Mouse (Mus musculus) heart, postnatal 10 days (tissue): ENCODE results near the gene Dnajc8. TPM values are rescaled to one million over a fixed set of nuclear protein-coding genes. Genes with fewer than 3 reads are reported as not detected.

ENCODE experiments used
- DNase-seq, 2 experiments: peaks; one replicate each; pipeline ENCODE4 v3.0.0; 2021
- intact Hi-C: fragments of 180-260 bp; cut with DNase I; formaldehyde crosslinking; loops from one replicate; pipeline ENCODE4 v1.15.1; 2025
- total RNA-seq, 2 experiments: library from RNA; stranded (reverse); gene quantifications; 2 replicates each; pipeline ENCODE4 v1.2.3; 2021

The Dnajc8 gene
- total RNA-seq, result 10 to 100 TPM; 71.0 to 77.5 TPM

- peak; percentile 96 to 98 for DNase-seq
- intact Hi-C loops, result no loop called here
Observed at GRCm38 (mm10) chr4:132535406-132536121, at the start of gene Dnajc8. TSS of gene Dnajc8 (plus strand) at chr4:132535550.

DNA sequence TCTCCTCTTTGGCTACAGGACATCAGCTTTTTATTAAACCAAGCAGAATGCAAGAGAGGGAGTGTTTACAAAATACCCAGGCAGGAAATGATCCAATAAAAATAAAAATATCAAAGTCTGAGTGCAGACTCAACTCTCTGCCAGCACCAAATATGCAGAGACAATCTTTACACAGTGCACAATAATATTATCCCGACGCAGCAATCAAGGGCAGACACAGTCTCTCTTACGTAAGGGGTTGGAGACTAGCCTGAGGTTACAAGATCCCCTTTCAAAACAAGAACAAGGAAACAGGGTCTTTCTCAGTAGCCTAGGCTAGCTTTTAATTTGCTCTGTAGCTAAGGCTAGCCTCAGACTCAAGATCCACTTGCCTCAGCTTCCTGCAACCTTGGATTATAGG is 46.8 kb upstream of the Dnajc8 start:
- intact Hi-C loops, result no loop called here
- DNase-seq, result no peak

- intact Hi-C loops, result no loop called here
- no peak for DNase-seq
Observed at GRCm38 (mm10) chr4:132488976-132489375, 46.4 kb upstream of the Dnajc8 start.

GRCm38 (mm10) chr4:132490273-132491010 is 44.9 kb upstream of the Dnajc8 start:
- intact Hi-C loops, result no loop called here
- DNase-seq, result no peak

GRCm38 (mm10) chr4:132491057-132491456 is 44.3 kb upstream of the Dnajc8 start:
- no peak for DNase-seq
- intact Hi-C loops, result no loop called here

DNA sequence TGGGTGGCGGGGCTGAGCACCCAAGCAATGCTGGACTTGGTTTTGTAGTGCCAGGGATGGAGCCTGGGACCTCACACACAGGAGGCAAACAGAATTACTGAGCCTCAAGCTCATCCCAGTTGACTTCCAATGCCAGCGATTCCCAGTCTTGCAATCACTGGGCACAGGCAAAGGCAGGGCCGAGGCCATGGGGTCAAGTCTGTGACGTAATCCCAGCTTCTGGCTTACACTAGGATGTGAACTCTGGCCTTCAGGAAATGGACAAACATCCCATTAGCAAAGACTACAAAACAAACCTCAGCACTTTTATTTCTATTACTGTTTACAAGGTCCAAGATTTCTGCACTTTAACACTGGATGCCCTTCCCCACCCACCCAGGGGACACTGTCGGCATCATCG is 43.6 kb upstream of the Dnajc8 start:
- DNase-seq, result no peak
- intact Hi-C loops, result no loop called here

- intact Hi-C loops, result loop anchor here (1.0 kb wide), 1 partner anchor 35 kb away; no protein-coding TSS in a partner anchor
- DNase-seq, result peak; percentile 57 to 64
Observed at GRCm38 (mm10) chr4:132492178-132493060, 42.9 kb upstream of the Dnajc8 start.

DNA sequence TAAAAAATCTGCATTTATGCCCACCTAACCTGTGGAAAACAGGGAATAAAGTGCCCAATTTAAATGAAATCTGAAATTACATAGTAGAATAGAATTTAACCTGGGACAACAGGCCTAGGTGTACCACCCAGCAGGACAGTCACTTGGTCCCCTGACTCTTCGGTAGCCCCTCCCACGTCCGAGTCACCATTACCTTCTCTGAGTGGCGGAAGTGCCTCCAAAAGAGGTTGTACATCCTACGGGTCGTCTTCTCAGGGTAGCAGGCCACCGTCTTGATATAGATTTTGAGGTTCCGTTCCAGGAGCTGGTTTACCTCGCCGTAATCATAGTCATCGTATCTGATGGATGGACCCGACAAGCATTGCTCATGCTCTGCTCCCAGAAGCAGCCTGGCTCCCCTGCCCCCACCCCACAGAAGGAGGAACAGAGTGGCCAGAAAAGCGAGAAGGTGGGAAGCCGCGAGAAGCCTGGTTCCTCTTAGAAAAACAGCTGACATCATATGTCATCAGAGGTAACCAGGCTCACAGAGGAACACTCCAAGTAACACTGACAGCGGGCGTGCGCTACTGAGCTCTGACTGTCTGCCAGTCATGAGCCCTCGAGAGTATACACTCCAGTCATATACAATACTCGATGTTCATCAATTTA is 41.0 kb upstream of the Dnajc8 start:
- DNase-seq, result peak in 1 of 2 experiments; percentile 19

GRCm38 (mm10) chr4:132501639-132502038 is 33.7 kb upstream of the Dnajc8 start:
- intact Hi-C loops, result no loop called here
- DNase-seq, result no peak

More for the DNA sequence above, 41.0 kb upstream of the Dnajc8 start:
- intact Hi-C loops, result no loop called here

GRCm38 (mm10) chr4:132503344-132503743 is 32.0 kb upstream of the Dnajc8 start:
- intact Hi-C loops, result no loop called here

GRCm38 (mm10) chr4:132505034-132505738 is 30.2 kb upstream of the Dnajc8 start:
- no peak for DNase-seq
- intact Hi-C loops, result no loop called here

More at GRCm38 (mm10) chr4:132503344-132503743, 32.0 kb upstream of the Dnajc8 start:
- DNase-seq, result no peak

DNA sequence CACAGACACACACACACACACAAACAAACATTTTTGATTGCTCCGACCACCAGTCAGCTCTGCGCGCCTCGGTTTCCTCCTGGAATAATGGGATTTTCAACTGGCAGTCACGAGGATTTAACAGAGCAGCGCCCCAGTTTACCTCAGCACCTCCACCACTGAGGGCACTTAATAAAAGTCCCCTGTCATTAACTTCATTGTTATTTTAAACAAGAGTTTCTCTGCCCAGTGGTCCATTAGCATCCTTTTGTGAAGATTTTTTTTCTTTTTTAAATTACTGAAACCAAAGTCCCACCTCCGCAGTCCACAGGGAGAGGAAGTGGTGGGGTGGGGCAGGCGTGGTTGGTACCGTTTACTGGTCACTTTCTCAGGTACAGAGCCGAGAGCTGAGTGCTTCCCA is 29.6 kb upstream of the Dnajc8 start:
- intact Hi-C loops, result no loop called here
- DNase-seq, result no peak

DNA sequence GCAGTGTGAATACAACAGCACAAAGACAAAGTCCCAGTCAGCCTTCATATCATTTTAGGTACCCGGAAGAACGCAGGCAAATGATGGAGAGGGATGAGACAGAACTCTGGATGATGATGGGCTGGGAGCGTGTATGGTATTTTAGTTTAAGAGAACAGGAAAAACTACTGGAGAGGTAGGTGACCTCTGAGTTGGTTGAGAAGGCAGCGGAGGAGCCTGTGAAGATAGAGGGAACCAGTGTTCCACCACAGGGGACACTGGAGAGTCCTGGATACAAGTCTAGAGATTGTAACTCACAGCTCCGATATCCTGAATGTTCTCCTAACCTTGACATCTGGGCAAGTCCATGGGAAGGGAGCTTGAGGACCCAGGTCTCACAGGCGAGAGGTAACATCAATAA is 29.1 kb upstream of the Dnajc8 start:
- intact Hi-C loops, result no loop called here
- DNase-seq, result no peak

GRCm38 (mm10) chr4:132507210-132507609 is 28.1 kb upstream of the Dnajc8 start:
- intact Hi-C loops, result no loop called here
- no peak for DNase-seq

DNA sequence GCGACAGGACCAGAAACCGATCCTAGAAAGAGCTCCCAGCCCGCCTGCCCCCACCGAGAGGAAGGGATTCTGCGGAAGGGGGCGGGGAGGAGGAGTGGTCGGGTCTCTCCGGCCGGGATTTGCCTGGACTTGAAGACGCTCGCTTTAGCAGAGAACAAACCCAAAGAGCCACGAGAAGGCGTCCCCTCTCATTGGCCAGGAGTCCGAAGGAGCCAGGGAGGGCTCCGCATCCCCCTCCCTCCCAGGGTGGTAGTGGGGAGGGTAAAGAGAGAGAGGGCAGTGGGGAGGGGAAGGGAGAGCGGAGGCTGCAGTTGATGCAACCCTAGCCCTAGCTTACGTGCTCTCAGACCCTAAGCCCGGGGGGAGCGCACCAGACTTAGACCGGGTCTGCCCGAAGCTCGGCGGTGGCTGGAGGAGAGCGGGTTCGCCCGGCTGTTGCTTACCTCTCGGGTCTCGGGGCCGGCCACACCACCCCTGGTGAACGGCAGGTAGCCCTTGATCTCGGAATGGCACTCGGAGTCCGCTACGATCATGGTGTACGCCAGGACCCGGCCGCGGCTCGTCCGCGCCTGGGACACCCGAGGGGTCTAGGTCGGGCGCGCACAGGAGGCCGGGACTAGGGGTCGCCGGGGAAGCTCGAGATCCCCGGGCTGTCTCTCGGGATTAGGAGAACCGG is 25.6 kb upstream of the Dnajc8 start:
- intact Hi-C loops, result loop anchor here (5.0 to 10.0 kb wide), 5 partner anchors 97 to 305 kb away; partner anchors contain the start of genes Rcc1 and Taf12
- DNase-seq, result peak; percentile 83 to 84

DNA sequence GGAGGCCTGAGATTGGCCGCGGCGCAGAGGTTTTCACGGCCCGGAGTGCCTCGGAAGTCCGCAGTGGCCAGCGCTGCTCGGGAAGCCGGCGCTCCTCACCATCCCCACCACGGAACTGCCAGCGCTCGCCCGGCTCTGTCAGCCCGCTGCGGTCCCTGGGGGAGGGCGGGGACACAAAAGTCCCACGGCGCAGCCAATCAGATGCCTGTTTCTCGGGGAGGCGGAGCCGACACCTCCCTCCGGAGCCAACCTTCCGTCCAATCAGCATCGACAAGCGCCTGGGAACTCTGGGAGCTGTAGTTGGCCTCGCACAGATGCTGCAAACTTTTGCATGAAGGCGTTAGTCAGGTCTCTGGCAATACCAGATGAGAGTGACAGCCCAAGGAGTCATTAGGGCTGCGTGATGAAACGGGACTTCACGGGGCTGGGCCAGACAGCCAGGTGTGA is 25.0 kb upstream of the Dnajc8 start, which contains the start of gene Sesn2:
TSS of gene Sesn2 (minus strand) at position 150 of the 447 bp plus-strand sequence.
- intact Hi-C loops, result loop anchor here (5.0 to 10.0 kb wide), 5 partner anchors 98 to 306 kb away; partner anchors contain the start of genes Rcc1 and Taf12
- peak; percentile 98 to 99 for DNase-seq

DNA sequence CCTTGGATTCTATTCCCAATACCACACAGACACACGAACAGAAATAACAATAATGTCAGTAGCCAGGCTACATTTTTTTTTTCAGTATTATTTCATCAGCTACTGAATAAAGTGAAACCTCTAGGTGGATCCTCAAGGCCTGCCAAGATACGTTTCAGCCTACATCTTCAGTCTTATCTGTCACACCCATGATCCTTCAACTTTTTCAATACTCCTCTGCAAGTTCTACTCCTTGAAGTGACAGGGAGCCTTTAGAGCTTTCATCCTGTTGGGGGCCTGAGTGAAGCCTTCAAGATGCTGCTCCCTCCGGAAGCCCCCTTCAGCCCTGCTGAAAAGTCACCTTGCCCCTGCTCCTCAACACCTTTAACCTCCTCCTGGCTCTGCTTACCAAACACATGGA is 23.3 kb upstream of the Dnajc8 start:
- no peak for DNase-seq
- intact Hi-C loops, result loop anchor here (5.0 to 10.0 kb wide), 5 partner anchors 100 to 307 kb away; partner anchors contain the start of genes Rcc1 and Taf12

- no peak for DNase-seq
- intact Hi-C loops, result loop anchor here (2.0 to 10.0 kb wide), 6 partner anchors 49 to 309 kb away; partner anchors contain the start of genes Rcc1 and Taf12
Observed at GRCm38 (mm10) chr4:132513395-132514273, 21.7 kb upstream of the Dnajc8 start.
